Mouse (Mus musculus): ENCODE measurements at regions not wholly inside any gene's neighbourhood (a gene's known extent, or its start where the extent isn't known, plus 50 kb on each side); places are given as distances from the start of the nearest gene placed in this dataset.

- H3K9me3 ChIP-seq (ENCODE audit: control insufficient read depth, low read length) = no peaks in the 10 kb centered on the region
- no peak overlapping the region for H3K9ac ChIP-seq (ENCODE audit: low read length)
- H3K4me3 ChIP-seq (ENCODE audit: control insufficient read depth in 1 of 2, insufficient read depth in 1 of 2, low read depth in 1 of 2, low read length in 2 of 2) = no peak overlapping the region
- ATAC-seq (ENCODE audit: insufficient number of reproducible peaks, insufficient read depth, low FRiP score, low read depth) = no peak
- H3K36me3 ChIP-seq (ENCODE audit: control insufficient read depth, insufficient read depth, low read length) = no peaks in the 10 kb centered on the region
- H3K4me1 ChIP-seq (ENCODE audit: control insufficient read depth in 2 of 2, insufficient read depth in 2 of 2, low read length in 2 of 2) = no peaks in the 10 kb centered on the region
- no peak overlapping the region for H3K4me2 ChIP-seq (ENCODE audit: low read length)
- no peaks in the 10 kb centered on the region for H3K27me3 ChIP-seq (ENCODE audit: control insufficient read depth, insufficient read depth, low read length)
- no peak overlapping the region for H3K27ac ChIP-seq (replicated peaks in 1 of 2; ENCODE audit: control insufficient read depth in 1 of 2, insufficient read depth in 1 of 2, low read depth in 2 of 2, low read length in 2 of 2)
These were observed 451.8 kb upstream of the Klf4 start for GRCm38 (mm10) chr4:55984026-55984425.

DNA sequence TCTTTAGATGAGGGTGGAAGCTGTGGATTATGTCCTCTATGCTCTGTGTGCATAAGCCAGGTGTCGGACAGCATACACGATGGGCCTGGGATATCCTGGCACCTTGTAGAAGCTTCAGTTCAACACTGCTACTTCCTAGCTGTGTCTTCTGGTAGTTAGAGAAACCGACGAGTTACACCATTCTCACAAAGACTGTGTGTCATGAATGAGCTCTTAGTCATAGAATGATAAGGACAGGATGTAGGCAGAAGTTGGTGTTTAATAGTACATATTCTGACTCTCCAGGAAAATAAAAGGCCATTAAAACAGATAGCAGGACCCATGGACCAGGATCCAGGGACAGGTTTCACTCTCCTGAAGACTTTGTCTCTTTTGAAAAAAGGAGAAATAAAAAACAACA, 446.3 kb upstream of the Klf4 start:
- ATAC-seq (ENCODE audit: insufficient number of reproducible peaks, insufficient read depth, low FRiP score, low read depth) = no peak
- no peaks in the 10 kb centered on the region for H3K9me3 ChIP-seq (ENCODE audit: control insufficient read depth, low read length)
- no peaks in the 10 kb centered on the region for H3K4me1 ChIP-seq (ENCODE audit: control insufficient read depth in 2 of 2, insufficient read depth in 2 of 2, low read length in 2 of 2)
- 68% methylated on average over 4 of the region's 4 CpGs for WGBS
- no peak overlapping the region for H3K4me2 ChIP-seq (ENCODE audit: low read length)
- H3K36me3 ChIP-seq (ENCODE audit: control insufficient read depth, insufficient read depth, low read length) = no peaks in the 10 kb centered on the region
- no peak overlapping the region for H3K4me3 ChIP-seq (ENCODE audit: control insufficient read depth in 1 of 2, insufficient read depth in 1 of 2, low read depth in 1 of 2, low read length in 2 of 2)
- H3K9ac ChIP-seq (ENCODE audit: low read length) = no peak overlapping the region
- H3K27ac ChIP-seq (replicated peaks in 1 of 2; ENCODE audit: control insufficient read depth in 1 of 2, insufficient read depth in 1 of 2, low read depth in 2 of 2, low read length in 2 of 2) = no peak overlapping the region
- H3K27me3 ChIP-seq (ENCODE audit: control insufficient read depth, insufficient read depth, low read length) = no peaks in the 10 kb centered on the region

DNA sequence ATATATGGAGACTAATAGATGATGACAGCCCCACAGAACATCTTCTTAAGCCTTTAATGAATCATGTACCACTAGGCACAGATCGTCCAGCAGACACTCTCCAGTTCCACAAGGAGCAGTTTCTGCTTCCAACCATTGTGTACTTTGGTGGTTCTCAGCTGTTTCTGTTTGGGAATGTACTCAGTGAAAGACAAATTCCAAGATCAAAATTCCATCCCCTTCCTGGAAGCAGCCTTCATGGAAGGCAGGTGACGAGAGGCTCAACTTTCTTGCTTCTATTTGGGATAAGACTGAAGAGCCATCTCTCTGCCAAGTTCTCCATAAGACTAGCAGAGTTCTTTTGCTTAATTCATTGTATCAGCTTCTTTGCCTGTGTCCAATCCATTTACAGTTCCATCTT, 444.0 kb upstream of the Klf4 start:
- Histone ChIP-seq H3K36me3 (ENCODE audit: control insufficient read depth, insufficient read depth, low read length) (no peaks in the 10 kb centered on the region), H3K27me3 (ENCODE audit: control insufficient read depth, insufficient read depth, low read length) (no peaks in the 10 kb centered on the region), H3K4me3 (ENCODE audit: control insufficient read depth in 1 of 2, insufficient read depth in 1 of 2, low read depth in 1 of 2, low read length in 2 of 2) (no peak overlapping the region), H3K9ac (ENCODE audit: low read length) (no peak overlapping the region), H3K27ac (replicated peaks in 1 of 2; ENCODE audit: control insufficient read depth in 1 of 2, insufficient read depth in 1 of 2, low read depth in 2 of 2, low read length in 2 of 2) (no peak overlapping the region), H3K9me3 (ENCODE audit: control insufficient read depth, low read length) (no peaks in the 10 kb centered on the region), H3K4me1 (ENCODE audit: control insufficient read depth in 2 of 2, insufficient read depth in 2 of 2, low read length in 2 of 2) (no peaks in the 10 kb centered on the region), H3K4me2 (ENCODE audit: low read length) (no peak overlapping the region)
- no peak for ATAC-seq (ENCODE audit: insufficient number of reproducible peaks, insufficient read depth, low FRiP score, low read depth)
- WGBS = 77% methylated on average over 2 of the region's 2 CpGs

DNA sequence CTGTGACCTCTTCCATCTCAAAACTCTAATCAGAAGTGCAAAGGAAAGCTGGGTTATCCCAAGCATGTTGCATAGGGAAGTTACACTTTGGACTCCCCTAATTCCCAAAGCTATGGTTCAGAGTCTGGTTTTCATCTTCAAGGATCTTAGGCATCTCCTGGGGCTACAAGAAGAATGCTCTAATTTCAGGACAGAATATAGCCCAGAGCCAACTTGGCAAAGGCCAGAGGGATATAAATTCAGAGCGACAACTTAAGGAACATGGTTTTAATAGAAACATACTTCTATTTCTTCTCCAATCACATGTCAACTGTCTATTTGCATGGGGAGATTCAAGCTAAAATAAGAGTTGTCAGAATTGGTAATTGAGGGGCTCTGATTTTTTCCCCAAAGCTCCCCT, 441.4 kb upstream of the Klf4 start:
- ATAC-seq (ENCODE audit: insufficient number of reproducible peaks, insufficient read depth, low FRiP score, low read depth) = no peak
- Histone ChIP-seq H3K9me3 (ENCODE audit: control insufficient read depth, low read length) (no peaks in the 10 kb centered on the region), H3K9ac (ENCODE audit: low read length) (no peak overlapping the region), H3K36me3 (ENCODE audit: control insufficient read depth, insufficient read depth, low read length) (no peaks in the 10 kb centered on the region), H3K4me3 (ENCODE audit: control insufficient read depth in 1 of 2, insufficient read depth in 1 of 2, low read depth in 1 of 2, low read length in 2 of 2) (no peak overlapping the region), H3K4me2 (ENCODE audit: low read length) (no peak overlapping the region), H3K27ac (replicated peaks in 1 of 2; ENCODE audit: control insufficient read depth in 1 of 2, insufficient read depth in 1 of 2, low read depth in 2 of 2, low read length in 2 of 2) (no peak overlapping the region), H3K27me3 (ENCODE audit: control insufficient read depth, insufficient read depth, low read length) (no peaks in the 10 kb centered on the region), H3K4me1 (ENCODE audit: control insufficient read depth in 2 of 2, insufficient read depth in 2 of 2, low read length in 2 of 2) (no peaks in the 10 kb centered on the region; a peak in 2 of 4 replicates)
- WGBS = 93% methylated on average over 1 of the region's 1 CpGs

DNA sequence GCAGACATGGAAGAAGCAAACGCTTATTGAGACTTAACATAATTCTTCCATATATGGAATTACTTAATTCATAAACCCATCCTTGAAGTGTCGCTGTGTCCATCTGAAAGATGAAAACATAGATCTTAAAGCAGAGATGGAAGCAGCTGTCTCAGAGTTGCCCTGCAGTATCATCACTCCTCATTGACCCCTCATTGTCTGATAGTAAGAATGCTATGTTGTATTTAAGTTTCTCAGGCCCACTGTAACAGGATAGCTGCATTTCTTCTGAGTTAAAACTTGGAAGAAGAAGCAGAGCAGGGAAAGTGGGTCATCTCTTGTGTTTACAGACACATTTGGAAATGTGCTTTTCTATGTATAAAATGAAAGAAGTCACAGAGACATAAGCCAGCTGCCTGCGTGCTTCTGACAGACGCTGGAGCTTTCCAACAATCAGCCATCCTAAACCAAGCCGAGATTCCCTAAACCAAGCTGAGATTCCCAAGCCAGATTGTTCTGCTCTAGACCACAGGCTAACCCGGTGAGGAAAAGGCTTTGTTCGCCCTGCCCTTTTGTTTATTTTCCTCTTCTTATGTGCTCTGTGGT, 440.1 kb upstream of the Klf4 start:
- Histone ChIP-seq H3K9ac (ENCODE audit: low read length) (no peak overlapping the region), H3K4me1 (ENCODE audit: control insufficient read depth in 2 of 2, insufficient read depth in 2 of 2, low read length in 2 of 2) (no peaks in the 10 kb centered on the region; a peak in 2 of 4 replicates), H3K4me2 (ENCODE audit: low read length) (no peak overlapping the region), H3K27ac (replicated peaks in 1 of 2; ENCODE audit: control insufficient read depth in 1 of 2, insufficient read depth in 1 of 2, low read depth in 2 of 2, low read length in 2 of 2) (no peak overlapping the region), H3K9me3 (ENCODE audit: control insufficient read depth, low read length) (no peaks in the 10 kb centered on the region), H3K36me3 (ENCODE audit: control insufficient read depth, insufficient read depth, low read length) (no peaks in the 10 kb centered on the region), H3K27me3 (ENCODE audit: control insufficient read depth, insufficient read depth, low read length) (no peaks in the 10 kb centered on the region), H3K4me3 (ENCODE audit: control insufficient read depth in 1 of 2, insufficient read depth in 1 of 2, low read depth in 1 of 2, low read length in 2 of 2) (no peak overlapping the region)
- 80% methylated on average over 7 of the region's 7 CpGs for WGBS
- no peak for ATAC-seq (ENCODE audit: insufficient number of reproducible peaks, insufficient read depth, low FRiP score, low read depth)

- 61% methylated on average over 1 of the region's 1 CpGs for WGBS
- H3K9ac ChIP-seq (ENCODE audit: low read length) = no peak overlapping the region
These were observed 427.8 kb upstream of the Klf4 start for GRCm38 (mm10) chr4:55960063-55960462.

DNA sequence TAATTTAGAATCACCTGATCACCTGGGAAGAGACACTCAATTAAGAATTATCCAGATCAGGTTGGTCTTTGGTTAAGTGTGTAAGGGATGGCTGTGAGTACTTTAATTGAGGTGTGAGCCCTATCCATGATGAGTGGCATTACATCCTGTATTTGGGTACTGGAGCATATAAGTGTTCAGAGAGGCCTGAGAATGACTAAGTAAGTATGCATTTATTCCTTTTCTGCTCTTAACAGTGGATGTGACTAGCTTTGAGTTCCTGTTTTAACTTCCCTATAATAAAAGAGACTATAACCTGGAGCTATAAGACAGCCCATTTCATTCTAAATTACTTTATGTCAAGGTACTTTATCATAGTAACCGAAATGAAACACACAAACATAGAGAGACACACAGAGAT, 421.4 kb upstream of the Klf4 start:
- Histone ChIP-seq H3K27ac (replicated peaks in 1 of 2; ENCODE audit: control insufficient read depth in 1 of 2, insufficient read depth in 1 of 2, low read depth in 2 of 2, low read length in 2 of 2) (no peak overlapping the region), H3K4me3 (ENCODE audit: control insufficient read depth in 1 of 2, insufficient read depth in 1 of 2, low read depth in 1 of 2, low read length in 2 of 2) (no peak overlapping the region), H3K27me3 (ENCODE audit: control insufficient read depth, insufficient read depth, low read length) (no peaks in the 10 kb centered on the region), H3K9ac (ENCODE audit: low read length) (no peak overlapping the region), H3K4me1 (ENCODE audit: control insufficient read depth in 2 of 2, insufficient read depth in 2 of 2, low read length in 2 of 2) (no peaks in the 10 kb centered on the region), H3K36me3 (ENCODE audit: control insufficient read depth, insufficient read depth, low read length) (no peaks in the 10 kb centered on the region), H3K4me2 (ENCODE audit: low read length) (no peak overlapping the region), H3K9me3 (ENCODE audit: control insufficient read depth, low read length) (no peaks in the 10 kb centered on the region)
- no peak for ATAC-seq (ENCODE audit: insufficient number of reproducible peaks, insufficient read depth, low FRiP score, low read depth)
- WGBS = 98% methylated on average over 1 of the region's 1 CpGs

More at GRCm38 (mm10) chr4:55960063-55960462, 427.8 kb upstream of the Klf4 start:
- Histone ChIP-seq H3K4me2 (ENCODE audit: low read length) (no peak overlapping the region), H3K27ac (replicated peaks in 1 of 2; ENCODE audit: control insufficient read depth in 1 of 2, insufficient read depth in 1 of 2, low read depth in 2 of 2, low read length in 2 of 2) (no peak overlapping the region), H3K9me3 (ENCODE audit: control insufficient read depth, low read length) (no peaks in the 10 kb centered on the region), H3K27me3 (ENCODE audit: control insufficient read depth, insufficient read depth, low read length) (no peaks in the 10 kb centered on the region), H3K4me1 (ENCODE audit: control insufficient read depth in 2 of 2, insufficient read depth in 2 of 2, low read length in 2 of 2) (no peaks in the 10 kb centered on the region), H3K36me3 (ENCODE audit: control insufficient read depth, insufficient read depth, low read length) (no peaks in the 10 kb centered on the region), H3K4me3 (ENCODE audit: control insufficient read depth in 1 of 2, insufficient read depth in 1 of 2, low read depth in 1 of 2, low read length in 2 of 2) (no peak overlapping the region)
- ATAC-seq (ENCODE audit: insufficient number of reproducible peaks, insufficient read depth, low FRiP score, low read depth) = no peak

- Histone ChIP-seq H3K36me3 (ENCODE audit: control insufficient read depth, insufficient read depth, low read length) (no peaks in the 10 kb centered on the region), H3K9ac (ENCODE audit: low read length) (no peak overlapping the region), H3K27me3 (ENCODE audit: control insufficient read depth, insufficient read depth, low read length) (no peaks in the 10 kb centered on the region), H3K27ac (replicated peaks in 1 of 2; ENCODE audit: control insufficient read depth in 1 of 2, insufficient read depth in 1 of 2, low read depth in 2 of 2, low read length in 2 of 2) (no peak overlapping the region), H3K4me3 (ENCODE audit: control insufficient read depth in 1 of 2, insufficient read depth in 1 of 2, low read depth in 1 of 2, low read length in 2 of 2) (no peak overlapping the region), H3K4me1 (ENCODE audit: control insufficient read depth in 2 of 2, insufficient read depth in 2 of 2, low read length in 2 of 2) (no peaks in the 10 kb centered on the region), H3K9me3 (ENCODE audit: control insufficient read depth, low read length) (no peaks in the 10 kb centered on the region), H3K4me2 (ENCODE audit: low read length) (no peak overlapping the region)
- WGBS = 71% methylated on average over 3 of the region's 3 CpGs
- no peak for ATAC-seq (ENCODE audit: insufficient number of reproducible peaks, insufficient read depth, low FRiP score, low read depth)
These were observed 420.0 kb upstream of the Klf4 start for GRCm38 (mm10) chr4:55952220-55952619.
